Mouse (Mus musculus) c-Kit-positive CD71-positive TER-119-negative erythroid progenitor cells, embryonic 14.5 days (primary cell): ENCODE data around the gene Zfp534.
"Not testable (repeated sequence)": the region's sequence is repeated elsewhere in the genome, so short reads cannot be mapped to it uniquely, and the experiment has no call there.

ENCODE experiments used
- DNase-seq: peaks from one replicate; pipeline ENCODE4 v3.0.0-alpha.2; 2013; ENCODE audit warnings: low read depth

The Zfp534 gene

DNA sequence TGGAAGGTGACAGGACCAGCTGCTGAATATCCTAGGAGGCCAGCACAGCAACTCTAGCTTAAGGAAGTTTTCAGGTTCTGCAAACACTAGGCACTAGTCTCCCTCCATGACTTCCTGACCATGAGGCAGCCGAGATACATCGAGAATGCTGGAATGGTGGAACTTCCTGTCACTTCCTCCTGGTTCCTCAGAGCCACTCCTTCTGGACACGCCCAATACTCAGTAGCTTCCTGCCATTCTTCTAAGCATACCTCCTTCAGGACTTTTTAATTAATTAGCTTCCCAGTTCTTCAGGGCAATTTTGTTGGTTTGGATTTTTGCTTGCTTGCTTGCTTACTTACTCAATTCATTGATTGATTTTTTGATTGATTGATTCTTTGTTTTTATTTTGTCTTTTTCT, at the start of gene Zfp534:
Zfp534 (minus strand) TSS at position 101 of the 400 bp plus-strand sequence.
- not testable (repeated sequence) for DNase-seq

DNA sequence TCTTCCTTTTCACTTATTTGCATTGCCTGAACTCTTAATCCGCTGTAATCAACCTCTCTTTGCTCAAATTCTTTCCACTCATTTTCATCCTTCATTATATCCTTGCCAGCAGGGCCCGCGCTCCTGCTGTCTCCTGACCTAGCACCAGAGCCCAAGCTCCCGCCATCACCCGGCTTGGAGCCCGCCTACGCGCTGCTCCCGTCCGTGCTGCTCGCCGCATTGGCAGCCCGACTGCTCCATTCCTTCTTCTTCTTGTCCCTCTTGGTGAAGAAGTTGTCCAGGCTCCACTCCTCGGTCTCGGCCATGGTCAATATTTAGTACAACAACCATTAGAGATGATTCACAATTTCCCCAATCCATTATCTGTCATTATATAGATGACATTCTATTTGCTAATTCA, 43.9 kb upstream of the Zfp534 start:
- not testable (repeated sequence) for DNase-seq

DNA sequence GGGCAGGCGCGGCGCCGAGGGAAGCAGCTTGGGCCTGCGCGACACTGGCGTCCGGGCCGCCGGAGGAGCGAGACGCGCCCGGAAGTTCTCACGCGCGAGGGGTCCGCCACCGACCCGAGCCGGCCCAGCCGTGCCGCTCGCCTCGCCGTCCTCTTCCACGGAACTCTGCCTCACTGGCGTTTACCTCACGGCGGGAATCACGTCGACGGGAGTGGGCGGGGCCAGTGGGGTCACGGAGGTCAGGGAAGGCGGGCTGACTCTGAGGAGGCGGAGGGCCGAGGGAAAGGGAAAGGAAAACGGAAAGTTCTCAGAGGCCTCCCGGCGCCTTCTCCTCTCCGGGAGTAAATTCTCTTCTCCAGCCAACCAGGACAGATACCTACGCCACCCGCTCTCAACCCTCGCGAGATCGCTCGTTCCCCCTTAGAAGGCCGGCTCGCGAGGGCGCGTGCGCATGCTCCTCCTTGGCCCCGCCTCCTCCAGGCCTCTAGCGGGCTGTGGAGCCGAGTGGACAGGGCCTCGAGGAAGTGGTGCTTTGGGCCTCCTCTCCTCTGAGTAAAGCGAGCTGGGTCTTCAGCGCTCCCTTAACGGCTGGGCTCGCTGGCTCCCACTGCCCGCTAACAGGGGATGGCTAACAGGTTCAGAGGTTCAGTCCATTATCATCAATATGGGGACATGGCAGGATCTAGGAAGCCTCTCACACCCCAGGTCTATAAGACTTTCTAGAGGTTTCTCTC, 36.5 kb upstream of the Zfp534 start:
- DNase-seq: not testable (repeated sequence)

DNA sequence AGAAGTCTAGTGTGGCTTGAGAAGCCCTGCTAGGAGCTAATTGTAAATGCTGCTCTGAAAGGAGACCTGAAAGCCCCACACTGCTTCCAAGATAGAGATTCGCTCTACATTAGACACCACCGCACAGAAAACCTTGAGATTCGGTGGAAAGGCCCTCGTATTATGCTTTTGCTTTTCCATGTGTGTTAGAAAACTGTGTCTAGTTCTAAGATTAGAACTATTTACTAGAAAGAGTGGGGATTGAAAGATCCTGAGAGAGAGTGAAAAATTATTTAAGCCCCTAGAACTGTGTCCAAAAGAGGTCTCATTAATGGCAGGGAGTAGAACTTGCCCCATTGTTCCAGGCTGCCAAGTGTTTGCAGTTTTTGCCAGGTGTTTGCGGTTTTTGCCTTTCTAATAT, 47.1 kb downstream of the Zfp534 start:
- DNase-seq: not testable (repeated sequence)

DNA sequence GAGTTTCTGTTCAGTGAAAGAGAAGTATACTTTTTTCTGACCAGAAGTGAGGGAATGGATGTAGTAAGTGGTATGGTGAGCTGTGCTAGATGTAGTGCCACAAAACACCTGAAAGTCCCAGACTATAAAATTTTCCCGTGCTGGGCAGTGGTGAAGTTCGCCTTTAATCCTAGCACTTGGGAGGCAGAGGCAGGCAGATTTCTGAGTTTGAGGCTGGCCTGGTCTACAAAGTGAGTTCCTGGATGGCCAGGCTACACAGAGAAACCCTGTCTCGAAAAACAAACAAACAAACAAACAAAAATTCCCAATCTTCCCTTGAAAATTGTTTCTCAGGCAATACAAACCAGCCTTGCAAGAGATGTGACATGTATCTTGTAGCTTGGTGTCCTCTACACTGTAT, 54.9 kb downstream of the Zfp534 start:
- not testable (repeated sequence) for DNase-seq

DNA sequence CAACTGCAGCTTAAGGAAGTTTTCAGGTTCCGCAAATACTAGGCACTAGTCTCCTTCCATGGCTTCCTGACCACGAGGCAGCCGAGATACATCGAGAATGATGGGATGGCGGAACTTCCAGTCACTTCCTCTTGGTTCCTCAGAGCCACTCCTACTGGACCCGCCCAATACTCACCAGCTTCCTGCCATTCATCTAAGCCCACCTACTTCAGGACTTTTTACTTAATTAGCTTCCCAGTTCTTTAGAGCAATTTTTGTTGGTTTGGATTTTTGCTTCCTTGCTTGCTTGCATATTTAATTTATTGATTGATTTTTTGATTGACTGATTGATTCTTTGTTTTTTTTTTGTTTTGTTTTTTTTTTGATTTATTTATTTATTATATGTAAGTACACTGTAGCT, 59.9 kb downstream of the Zfp534 start, which contains the start of gene Zfp979:
Zfp979 (minus strand) TSS at position 101 of the 400 bp plus-strand sequence.
- not testable (repeated sequence) for DNase-seq

DNA sequence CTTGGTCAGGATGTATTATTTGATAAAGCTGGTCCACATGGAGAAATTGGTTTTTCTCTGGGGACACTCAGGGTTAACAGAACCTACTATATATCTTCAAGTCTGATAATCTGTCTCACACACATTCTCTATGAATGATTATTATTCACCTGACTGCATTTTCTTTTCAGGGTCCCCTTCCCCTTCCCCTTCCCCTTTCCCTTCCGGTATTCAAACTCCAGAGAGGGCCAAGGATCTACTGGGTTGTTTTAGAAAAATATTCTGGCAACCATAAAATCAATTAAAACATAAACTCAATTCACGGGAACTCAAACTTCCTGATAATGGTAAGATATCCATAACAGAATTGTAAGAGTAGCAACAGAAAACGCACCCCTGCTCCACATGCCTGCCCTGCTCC, 60.4 kb downstream of the Zfp534 start:
- not testable (repeated sequence) for DNase-seq

DNA sequence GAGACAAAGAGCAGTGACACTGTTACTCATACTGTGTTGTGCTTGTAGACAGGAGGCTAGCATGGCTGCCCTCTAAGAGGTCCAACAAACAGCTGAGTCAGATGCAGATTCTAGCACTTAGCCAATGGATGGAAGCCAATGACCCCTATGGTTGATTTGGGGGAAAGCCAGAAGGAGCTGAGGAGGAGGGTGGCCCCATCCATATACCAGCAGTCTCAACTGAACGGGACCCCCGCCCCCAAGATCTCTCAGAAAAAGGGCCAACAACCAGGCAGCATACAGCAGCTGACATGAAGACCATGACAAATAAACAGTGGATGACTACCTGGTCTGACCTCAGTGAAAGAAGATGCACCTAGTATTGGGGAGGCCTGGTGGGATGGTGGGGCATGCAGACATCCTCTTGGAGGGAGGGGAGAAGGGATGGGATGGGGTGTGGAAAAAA, 68.5 kb downstream of the Zfp534 start:
- DNase-seq: not testable (repeated sequence)
